Mouse (Mus musculus): ENCODE measurements around the gene Cenpu. TPM values are rescaled to one million over a fixed set of nuclear protein-coding genes. Genes with fewer than 3 reads are reported as not detected.

Gene Cenpu
- 5.3 to 11.1 TPM (median 9.3 TPM) in 4 replicates for total RNA-seq (2023; ENCODE audit: inconsistent age)

GRCm38 (mm10) chr8:46551615-46552440, at the start of gene Cenpu:
Gene Cenpu (plus strand): TSS chr8:46552028.

DNA sequence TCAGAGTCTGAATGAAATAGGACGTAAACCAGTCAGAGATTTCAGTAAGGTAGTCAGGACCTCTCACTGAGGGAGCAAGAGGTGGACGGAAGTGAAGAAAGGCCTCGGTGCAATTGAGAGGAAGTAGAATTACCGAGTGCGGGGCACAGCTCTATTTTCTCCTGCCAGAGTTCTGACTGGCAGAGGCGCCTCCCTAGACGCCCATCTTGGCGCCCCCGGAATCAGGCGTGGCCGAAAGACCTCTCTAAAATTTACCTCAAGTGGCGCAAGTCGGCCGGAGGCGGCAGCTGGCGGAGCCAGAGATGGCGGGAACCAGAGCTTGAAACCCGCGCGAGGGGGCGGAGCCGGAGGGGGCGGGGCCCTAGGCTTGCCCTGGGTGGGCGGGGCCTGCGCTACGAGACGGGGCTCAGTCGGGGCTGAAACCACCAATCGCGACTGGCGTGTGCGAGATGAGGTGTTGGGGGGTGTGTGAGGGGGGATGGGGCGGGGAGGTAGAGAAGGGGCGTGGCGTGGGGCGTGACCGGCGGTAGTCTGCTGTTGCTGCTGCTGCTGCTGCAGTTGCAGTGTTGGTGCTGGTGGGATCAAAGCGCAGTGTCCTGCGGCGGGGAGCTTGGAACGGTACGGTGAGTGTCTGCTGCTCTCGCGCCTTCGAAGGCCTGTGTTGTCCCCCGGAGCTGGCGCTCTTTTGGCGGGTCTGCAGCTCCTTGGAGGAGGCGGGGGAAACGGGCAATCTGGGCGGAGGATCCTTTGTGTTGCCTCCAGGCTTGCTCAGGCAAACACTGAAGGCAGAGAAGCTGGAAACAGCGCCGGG, 65.3 kb downstream of the Cenpu start, which contains the start of the genes Primpol and Casp3:
Gene Primpol, minus strand, starts transcription at position 334 of the 811 bp plus-strand sequence.
Gene Casp3, plus strand, starts transcription at position 413 of the 811 bp plus-strand sequence.

Other genes with a start within 250 kb of the Cenpu start
- 26.5 to 30.2 TPM (median 27.1 TPM) in 4 replicates for gene Acsl1, start 81.0 kb upstream of the Cenpu start, total RNA-seq (2023; ENCODE audit: inconsistent age)
- 27.2 to 37.1 TPM (median 33.5 TPM) in 4 replicates for gene Primpol, start 65.2 kb downstream of the Cenpu start, total RNA-seq (2023; ENCODE audit: inconsistent age)
- gene Casp3, start 65.3 kb downstream of the Cenpu start, total RNA-seq (2023; ENCODE audit: inconsistent age): 16.4 to 18.6 TPM (median 18.1 TPM) in 4 replicates
- 284 to 326 TPM (median 302 TPM) in 4 replicates for gene Irf2, start 187.7 kb downstream of the Cenpu start, total RNA-seq (2023; ENCODE audit: inconsistent age)

Data from B cell, adult (primary cell).